Mouse (Mus musculus) myocyte (in vitro differentiated cells): ENCODE measurements around the gene Olfr1497. TPM values are rescaled to one million over a fixed set of nuclear protein-coding genes. Genes with fewer than 3 reads are reported as not detected.
"Not testable (repeated sequence)": the region's sequence is repeated elsewhere in the genome, so short reads cannot be mapped to it uniquely, and the experiment has no call there.

Experiments used
- H3K27me3 ChIP-seq: one replicate; pipeline ENCODE4 v1.6.1; 2011; ENCODE audit not compliant: control insufficient read depth, insufficient read depth, insufficient read length
- H3K36me3 ChIP-seq: one replicate; pipeline ENCODE4 v1.6.1; 2011; ENCODE audit not compliant: control insufficient read depth, insufficient read depth
- H3K4me2 ChIP-seq: one replicate; pipeline ENCODE4 v1.6.1; 2011; ENCODE audit warnings: low read depth, control low read depth
- H3K4me3 ChIP-seq: one replicate; pipeline ENCODE4 v1.5.1; 2011; ENCODE audit warnings: mild to moderate bottlenecking, control low read depth, moderate library complexity
- H3K79me2 ChIP-seq: one replicate; pipeline ENCODE4 v1.6.1; 2011; ENCODE audit not compliant: control insufficient read depth, insufficient read depth
- H3ac ChIP-seq: one replicate; pipeline ENCODE4 v1.6.1; 2011; ENCODE audit not compliant: control insufficient read depth, insufficient read length
- CEBPB ChIP-seq: IDR thresholded peaks from 2 replicates; pipeline ENCODE4 v1.6.1; 2011; ENCODE audit warnings: mild to moderate bottlenecking, moderate library complexity; ENCODE audit not compliant: poor library complexity, insufficient read depth, severe bottlenecking
- E2F4 ChIP-seq: IDR thresholded peaks from one replicate; pipeline ENCODE4 v1.6.1; 2011; ENCODE audit warnings: mild to moderate bottlenecking, control low read depth, moderate library complexity; ENCODE audit not compliant: insufficient read depth
- MAX ChIP-seq: IDR thresholded peaks from one replicate; pipeline ENCODE4 v1.6.1; 2011; ENCODE audit warnings: low read depth, mild to moderate bottlenecking, control low read depth
- MYOD1 ChIP-seq, 3 experiments: IDR thresholded peaks; one replicate each; pipeline ENCODE4 v1.6.1; 2011; ENCODE audit warnings: control low read depth in 2 of 3, low read depth in 2 of 3, mild to moderate bottlenecking in 2 of 3, moderate library complexity in 1 of 3; ENCODE audit not compliant: insufficient read length in 2 of 3, control insufficient read depth in 1 of 3
- MYOG ChIP-seq, 3 experiments: IDR thresholded peaks; one replicate each; pipeline ENCODE4 v1.6.1; 2011; ENCODE audit warnings: control low read depth in 2 of 3, low read depth in 2 of 3, mild to moderate bottlenecking in 2 of 3; ENCODE audit not compliant: insufficient read length in 2 of 3, control insufficient read depth in 1 of 3, insufficient read depth in 1 of 3
- POLR2A ChIP-seq: IDR thresholded peaks from one replicate; pipeline ENCODE4 v1.6.1; 2011; ENCODE audit warnings: low read depth, mild to moderate bottlenecking, control low read depth, moderate library complexity; ENCODE audit not compliant: insufficient read length
- POLR2AphosphoS2 ChIP-seq: IDR thresholded peaks from one replicate; pipeline ENCODE4 v1.6.1; 2011; ENCODE audit warnings: low read depth, control low read depth; ENCODE audit not compliant: insufficient read length
- REST ChIP-seq: IDR thresholded peaks from one replicate; pipeline ENCODE4 v1.6.1; 2011; ENCODE audit warnings: mild to moderate bottlenecking, control low read depth, moderate library complexity; ENCODE audit not compliant: insufficient read depth, insufficient read length
- SRF ChIP-seq: IDR thresholded peaks from one replicate; pipeline ENCODE4 v1.6.1; 2011; ENCODE audit warnings: low read depth; ENCODE audit not compliant: control insufficient read depth, insufficient read length
- TCF12 ChIP-seq: IDR thresholded peaks from one replicate; pipeline ENCODE4 v1.6.1; 2011; ENCODE audit warnings: mild to moderate bottlenecking, control low read depth; ENCODE audit not compliant: poor library complexity, insufficient read depth, severe bottlenecking
- TCF3 ChIP-seq: IDR thresholded peaks from one replicate; pipeline ENCODE4 v1.6.1; 2011; ENCODE audit warnings: low read depth, control low read depth; ENCODE audit not compliant: insufficient read length
- USF1 ChIP-seq: IDR thresholded peaks from one replicate; pipeline ENCODE4 v1.6.1; 2011; ENCODE audit warnings: low read depth, mild to moderate bottlenecking, control low read depth, moderate library complexity
- polyA plus RNA-seq: library from polyadenylated mRNA; unstranded; fragments of >200 nt; fragmentation: generic; extraction: Trizol; gene quantifications from one replicate; pipeline ENCODE4 v1.2.1, GENCODE M21; 2012; ENCODE audit warnings: missing spikeins

Gene Olfr1497
- polyA plus RNA-seq, 1 experiment, result not detected

GRCm38 (mm10) chr19:13818827-13819226 is 20.8 kb upstream of the Olfr1497 start:
- TF ChIP-seq MYOD1 (IDR thresholded peaks at IDR 0.05; ENCODE audit: control insufficient read depth in 1 of 3, insufficient read length in 2 of 3, low read depth in 2 of 3) (no peak), USF1 (no peak), E2F4 (no peak), SRF (no peak), MYOG (IDR thresholded peaks at IDR 0.05; ENCODE audit: control insufficient read depth in 1 of 3, insufficient read depth in 1 of 3, insufficient read length in 2 of 3, low read depth in 2 of 3) (no peak), CEBPB (no peak), MAX (no peak), POLR2AphosphoS2 (no peak), TCF12 (no peak), REST (no peak), TCF3 (no peak), POLR2A (no peak)
- Histone ChIP-seq H3K36me3 (no peaks in the 10 kb centered on the region), H3K4me2 (no peak overlapping the region), H3K27me3 (no peaks in the 10 kb centered on the region), H3K4me3 (no peak overlapping the region), H3ac (no peak overlapping the region), H3K79me2 (no peaks in the 10 kb centered on the region)

- Histone ChIP-seq H3K79me2 (no peaks in the 10 kb centered on the region), H3K4me2 (no peak overlapping the region), H3ac (no peak overlapping the region), H3K27me3 (no peaks in the 10 kb centered on the region), H3K36me3 (no peaks in the 10 kb centered on the region), H3K4me3 (no peak overlapping the region)
- TF ChIP-seq REST (no peak), SRF (no peak), E2F4 (no peak), CEBPB (no peak), POLR2AphosphoS2 (no peak), MYOG (IDR thresholded peaks at IDR 0.05; ENCODE audit: control insufficient read depth in 1 of 3, insufficient read depth in 1 of 3, insufficient read length in 2 of 3, low read depth in 2 of 3) (no peak), MAX (no peak), TCF12 (no peak), TCF3 (no peak), POLR2A (no peak), MYOD1 (IDR thresholded peaks at IDR 0.05; ENCODE audit: control insufficient read depth in 1 of 3, insufficient read length in 2 of 3, low read depth in 2 of 3) (no peak), USF1 (no peak)
Observed at GRCm38 (mm10) chr19:13812823-13813222, 14.8 kb upstream of the Olfr1497 start.

- not testable (repeated sequence) for H3K36me3 ChIP-seq, H3ac ChIP-seq, H3K4me2 ChIP-seq, H3K4me3 ChIP-seq, H3K27me3 ChIP-seq, H3K79me2 ChIP-seq
Observed at GRCm38 (mm10) chr19:13805486-13805885, 7.5 kb upstream of the Olfr1497 start.

- TF ChIP-seq TCF12, result no peak
- TF ChIP-seq MYOD1 (IDR thresholded peaks at IDR 0.05; ENCODE audit: control insufficient read depth in 1 of 3, insufficient read length in 2 of 3, low read depth in 2 of 3), result no peak
- TF ChIP-seq E2F4, result no peak
- TF ChIP-seq USF1, result no peak
- no peak for TF ChIP-seq REST
- no peak for TF ChIP-seq POLR2A
- TF ChIP-seq TCF3, result no peak
- no peak for TF ChIP-seq MAX
- TF ChIP-seq SRF, result no peak
- H3K36me3 ChIP-seq, result no peaks in the 10 kb centered on the region
- no peaks in the 10 kb centered on the region for H3K79me2 ChIP-seq
- no peak within 1 kb of the TSS for H3ac ChIP-seq
- H3K27me3 ChIP-seq, result no peaks in the 10 kb centered on the region
- H3K4me3 ChIP-seq, result no peak within 1 kb of the TSS
- no peak within 1 kb of the TSS for H3K4me2 ChIP-seq
Observed at GRCm38 (mm10) chr19:13777578-13777977, 20.4 kb downstream of the Olfr1497 start, which contains the start of gene Olfr1496. TSS of gene Olfr1496 (plus strand) at chr19:13777878.

- Histone ChIP-seq H3K27me3 (no peaks in the 10 kb centered on the region), H3ac (no peak overlapping the region), H3K79me2 (no peaks in the 10 kb centered on the region), H3K4me2 (no peak overlapping the region), H3K4me3 (no peak overlapping the region), H3K36me3 (no peaks in the 10 kb centered on the region)
- no peak for TF ChIP-seq POLR2A
- no peak for TF ChIP-seq CEBPB
- TF ChIP-seq REST, result no peak
- no peak for TF ChIP-seq POLR2AphosphoS2
- TF ChIP-seq E2F4, result no peak
- TF ChIP-seq TCF12, result no peak
- TF ChIP-seq SRF, result no peak
- TF ChIP-seq MYOD1 (IDR thresholded peaks at IDR 0.05; ENCODE audit: control insufficient read depth in 1 of 3, insufficient read length in 2 of 3, low read depth in 2 of 3), result no peak
- TF ChIP-seq MAX, result no peak
- no peak for TF ChIP-seq MYOG (IDR thresholded peaks at IDR 0.05; ENCODE audit: control insufficient read depth in 1 of 3, insufficient read depth in 1 of 3, insufficient read length in 2 of 3, low read depth in 2 of 3)
- no peak for TF ChIP-seq TCF3
- TF ChIP-seq USF1, result no peak
Observed at GRCm38 (mm10) chr19:13768565-13769276, 29.3 kb downstream of the Olfr1497 start.
